Mouse (Mus musculus): ENCODE measurements at regions not wholly inside any gene's neighbourhood (a gene's known extent, or its start where the extent isn't known, plus 50 kb on each side); places are given as distances from the start of the nearest gene placed in this dataset.

DNA sequence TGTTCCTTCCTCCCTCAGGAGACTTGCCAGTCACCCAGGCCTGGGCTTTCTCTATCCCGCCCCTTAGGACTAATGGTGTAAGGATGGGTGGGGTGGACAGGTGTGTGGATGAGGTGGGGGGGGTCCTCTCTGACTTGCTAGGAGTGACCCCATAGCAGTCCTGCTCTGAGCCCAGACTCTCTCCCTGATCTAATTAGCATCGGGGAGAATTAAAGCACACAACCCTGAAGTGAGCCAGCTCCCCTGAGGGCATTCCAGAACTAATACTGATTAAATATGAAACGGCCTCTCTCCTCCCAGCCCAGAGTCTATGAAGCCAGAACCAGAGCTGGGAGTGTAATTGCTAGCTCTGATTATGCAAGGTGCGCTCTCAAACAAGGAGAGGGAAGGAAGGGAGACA, 346.1 kb downstream of the Ptpru start:
- H3K27me3 ChIP-seq (replicated peaks), result no peaks in the 10 kb centered on the region
- no peak overlapping the region for H3K9ac ChIP-seq

GRCm38 (mm10) chr4:131493726-131494125, 344.4 kb downstream of the Ptpru start:
- 61% methylated on average over 4 of the region's 4 CpGs for WGBS (ENCODE audit: insufficient replicate concordance)
- H3K9ac ChIP-seq, result no peak overlapping the region
- H3K36me3 ChIP-seq, result no peaks in the 10 kb centered on the region
- no peak overlapping the region for H3K27ac ChIP-seq
- H3K4me3 ChIP-seq, result no peak overlapping the region
- no peaks in the 10 kb centered on the region for H3K4me1 ChIP-seq
- no peaks in the 10 kb centered on the region for H3K27me3 ChIP-seq (replicated peaks)
- no peaks in the 10 kb centered on the region for H3K9me3 ChIP-seq (replicated peaks)
- no peak for ATAC-seq
- no peak overlapping the region for H3K4me2 ChIP-seq

More for the DNA sequence above, 346.1 kb downstream of the Ptpru start:
- Histone ChIP-seq H3K4me2 (no peak overlapping the region), H3K36me3 (no peaks in the 10 kb centered on the region), H3K9me3 (replicated peaks) (no peaks in the 10 kb centered on the region), H3K27ac (no peak overlapping the region), H3K4me3 (no peak overlapping the region), H3K4me1 (no peaks in the 10 kb centered on the region)
- no peak for ATAC-seq
- WGBS (ENCODE audit: insufficient replicate concordance), result 45% methylated on average over 4 of the region's 4 CpGs

GRCm38 (mm10) chr4:131496900-131497299, 341.2 kb downstream of the Ptpru start:
- Histone ChIP-seq H3K36me3 (no peaks in the 10 kb centered on the region), H3K4me2 (no peak overlapping the region), H3K27me3 (replicated peaks) (no peaks in the 10 kb centered on the region), H3K9me3 (replicated peaks) (no peaks in the 10 kb centered on the region), H3K9ac (no peak overlapping the region), H3K4me1 (no peaks in the 10 kb centered on the region), H3K4me3 (no peak overlapping the region), H3K27ac (no peak overlapping the region)
- no peak for ATAC-seq
- WGBS (ENCODE audit: insufficient replicate concordance), result 49% methylated on average over 5 of the region's 5 CpGs

GRCm38 (mm10) chr4:131500928-131501650, 337.0 kb downstream of the Ptpru start:
- Histone ChIP-seq H3K4me2 (no peak overlapping the region), H3K4me1 (no peaks in the 10 kb centered on the region), H3K9ac (no peak overlapping the region), H3K36me3 (no peaks in the 10 kb centered on the region), H3K27me3 (replicated peaks) (no peaks in the 10 kb centered on the region), H3K4me3 (no peak overlapping the region), H3K27ac (no peak overlapping the region), H3K9me3 (replicated peaks) (no peaks in the 10 kb centered on the region)
- 57% methylated on average over 10 of the region's 10 CpGs for WGBS (ENCODE audit: insufficient replicate concordance)
- ATAC-seq, result no peak

GRCm38 (mm10) chr4:131508154-131508553, 329.9 kb downstream of the Ptpru start:
- H3K4me2 ChIP-seq, result no peak overlapping the region
- no peak overlapping the region for H3K4me3 ChIP-seq
- no peak overlapping the region for H3K9ac ChIP-seq
- WGBS (ENCODE audit: insufficient replicate concordance), result 50% methylated on average over 7 of the region's 7 CpGs
- ATAC-seq, result no peak
- H3K27me3 ChIP-seq (replicated peaks), result no peaks in the 10 kb centered on the region
- no peaks in the 10 kb centered on the region for H3K9me3 ChIP-seq (replicated peaks)
- no peaks in the 10 kb centered on the region for H3K4me1 ChIP-seq
- no peaks in the 10 kb centered on the region for H3K36me3 ChIP-seq
- H3K27ac ChIP-seq, result no peak overlapping the region

DNA sequence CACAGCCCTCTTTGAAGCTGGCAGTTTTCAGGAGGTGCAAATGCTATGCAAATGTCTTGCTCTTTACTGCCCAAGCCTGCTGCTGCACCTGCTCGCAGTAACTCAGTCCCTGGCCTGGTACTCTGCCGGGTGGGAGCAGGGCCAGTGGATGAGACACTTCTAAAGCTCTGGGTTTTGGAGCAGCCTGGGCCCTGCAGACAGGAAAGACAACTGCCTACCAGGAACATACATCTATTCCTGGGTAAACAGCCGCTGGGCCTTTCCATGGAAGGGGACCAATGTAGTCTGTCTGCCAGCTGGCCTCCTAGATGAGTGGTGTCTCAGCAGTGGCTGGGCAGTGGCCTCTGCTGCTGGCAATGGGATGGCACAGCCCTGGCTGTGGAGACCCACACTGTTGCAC, 326.5 kb downstream of the Ptpru start:
- ATAC-seq, result no peak
- no peaks in the 10 kb centered on the region for H3K27me3 ChIP-seq (replicated peaks)
- WGBS (ENCODE audit: insufficient replicate concordance), result 66% methylated on average over 3 of the region's 3 CpGs
- H3K9me3 ChIP-seq (replicated peaks), result no peaks in the 10 kb centered on the region
- no peak overlapping the region for H3K4me2 ChIP-seq
- H3K4me1 ChIP-seq, result no peaks in the 10 kb centered on the region
- no peak overlapping the region for H3K9ac ChIP-seq
- no peaks in the 10 kb centered on the region for H3K36me3 ChIP-seq
- no peak overlapping the region for H3K4me3 ChIP-seq
- H3K27ac ChIP-seq, result no peak overlapping the region

DNA sequence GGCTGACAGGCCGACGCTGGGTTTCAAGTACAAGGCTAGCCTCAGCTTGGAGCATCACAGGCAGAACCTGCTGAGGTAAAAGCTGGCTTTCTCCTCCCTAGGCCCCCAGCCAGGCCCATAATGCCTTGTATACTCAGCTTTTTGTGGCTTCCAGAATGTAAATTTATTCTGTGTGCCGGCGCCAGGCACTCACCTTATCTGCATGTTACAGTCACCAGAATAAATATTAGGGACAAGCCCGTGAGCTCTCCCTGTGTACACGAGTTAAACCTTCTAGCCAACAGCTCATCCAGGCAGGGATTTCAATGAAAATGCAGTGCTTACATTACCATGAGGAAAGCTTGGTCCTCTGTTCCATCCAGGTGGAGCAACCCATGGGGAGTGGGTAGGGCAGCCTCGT, 325.3 kb downstream of the Ptpru start:
- no peak overlapping the region for H3K4me3 ChIP-seq
- no peaks in the 10 kb centered on the region for H3K9me3 ChIP-seq (replicated peaks)
- no peak overlapping the region for H3K9ac ChIP-seq
- no peaks in the 10 kb centered on the region for H3K4me1 ChIP-seq
- WGBS (ENCODE audit: insufficient replicate concordance), result 50% methylated on average over 7 of the region's 7 CpGs
- H3K36me3 ChIP-seq, result no peaks in the 10 kb centered on the region
- H3K4me2 ChIP-seq, result no peak overlapping the region
- ATAC-seq, result no peak
- no peak overlapping the region for H3K27ac ChIP-seq
- H3K27me3 ChIP-seq (replicated peaks), result no peaks in the 10 kb centered on the region

DNA sequence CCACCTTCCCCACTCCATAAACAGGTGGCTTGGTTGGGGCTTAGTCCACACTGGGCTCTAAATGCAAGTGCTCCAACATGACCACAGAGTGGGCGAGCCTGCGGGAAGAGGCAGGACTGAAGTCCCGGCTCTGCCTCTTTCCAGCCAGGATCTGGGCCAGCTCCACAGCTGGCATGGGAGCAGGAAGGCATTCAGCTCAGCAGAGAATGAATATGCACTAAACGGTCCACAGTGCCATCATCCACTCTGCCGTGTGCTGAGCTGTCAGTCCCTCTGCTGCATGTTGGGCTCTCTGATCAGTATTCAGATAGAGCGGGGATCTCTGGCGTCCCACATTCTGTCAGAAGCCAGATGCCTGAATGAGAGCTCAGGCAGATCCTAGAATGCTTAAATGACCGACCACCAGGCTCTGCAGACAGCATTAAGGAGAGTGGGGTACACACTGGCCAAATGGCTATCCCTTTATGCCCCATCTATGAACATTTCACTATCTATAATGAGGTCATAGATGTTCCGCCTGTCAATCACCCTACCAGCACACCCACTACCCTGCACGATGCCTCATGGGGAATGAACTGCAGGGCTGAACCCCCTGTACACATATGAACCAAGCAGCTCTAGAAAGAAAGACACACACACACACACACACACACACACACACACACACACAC, 317.3 kb downstream of the Ptpru start:
- no peak overlapping the region for H3K9ac ChIP-seq
- 63% methylated on average over 10 of the region's 10 CpGs for WGBS (ENCODE audit: insufficient replicate concordance)
- H3K27me3 ChIP-seq (replicated peaks), result no peaks in the 10 kb centered on the region
- ATAC-seq, result no peak
- no peak overlapping the region for H3K4me3 ChIP-seq
- H3K4me2 ChIP-seq, result no peak overlapping the region
- no peaks in the 10 kb centered on the region for H3K9me3 ChIP-seq (replicated peaks)
- no peak overlapping the region for H3K27ac ChIP-seq
- no peaks in the 10 kb centered on the region for H3K4me1 ChIP-seq
- no peaks in the 10 kb centered on the region for H3K36me3 ChIP-seq

DNA sequence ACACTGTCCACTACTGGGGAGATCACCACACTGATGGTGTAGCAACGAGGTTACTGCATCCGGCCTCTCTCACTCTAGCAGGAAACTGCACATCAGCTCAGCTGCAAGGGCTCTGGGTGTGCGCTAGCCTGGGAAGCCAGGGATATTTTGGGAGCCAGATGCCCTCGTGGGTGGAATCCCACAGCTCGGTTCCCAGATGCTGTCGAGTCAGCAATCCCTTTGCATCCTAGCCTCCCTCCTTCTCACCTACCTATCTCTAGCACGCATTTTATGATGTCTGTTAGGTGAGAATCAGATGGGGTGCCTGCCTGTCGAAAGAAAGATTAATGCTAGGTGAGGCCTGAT, 316.8 kb downstream of the Ptpru start:
- H3K9me3 ChIP-seq (replicated peaks), result no peaks in the 10 kb centered on the region
- no peak overlapping the region for H3K4me2 ChIP-seq
- H3K27ac ChIP-seq, result no peak overlapping the region
- no peak overlapping the region for H3K9ac ChIP-seq
- no peaks in the 10 kb centered on the region for H3K27me3 ChIP-seq (replicated peaks)
- no peaks in the 10 kb centered on the region for H3K4me1 ChIP-seq
- no peaks in the 10 kb centered on the region for H3K36me3 ChIP-seq
- WGBS (ENCODE audit: insufficient replicate concordance), result 48% methylated on average over 8 of the region's 8 CpGs
- H3K4me3 ChIP-seq, result no peak overlapping the region
- no peak for ATAC-seq

DNA sequence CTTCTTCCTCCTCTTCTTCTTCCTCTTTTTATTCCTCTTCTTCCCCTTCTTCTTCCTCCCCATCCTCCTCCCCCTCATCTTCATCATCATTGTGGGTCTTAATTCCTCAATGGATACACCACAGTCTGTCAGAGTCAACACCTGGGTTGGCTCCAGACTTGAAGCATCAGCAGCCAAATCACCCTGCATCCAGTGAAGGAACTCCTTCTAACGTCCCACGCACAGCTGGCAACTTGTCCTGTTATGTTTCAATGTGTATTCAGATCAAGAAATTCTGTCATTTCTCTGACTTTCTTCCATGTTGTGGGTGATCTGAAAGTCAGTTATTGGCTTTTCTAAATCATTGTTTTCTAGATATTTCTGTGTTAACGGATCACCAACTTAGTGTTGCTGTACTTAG, 312.9 kb downstream of the Ptpru start:
- H3K36me3 ChIP-seq, result no peaks in the 10 kb centered on the region
- H3K9me3 ChIP-seq (replicated peaks), result no peaks in the 10 kb centered on the region
- no peaks in the 10 kb centered on the region for H3K4me1 ChIP-seq
- H3K4me3 ChIP-seq, result no peak overlapping the region
- no peak overlapping the region for H3K27ac ChIP-seq
- H3K9ac ChIP-seq, result no peak overlapping the region
- ATAC-seq, result no peak
- H3K27me3 ChIP-seq (replicated peaks), result no peaks in the 10 kb centered on the region
- H3K4me2 ChIP-seq, result no peak overlapping the region
- 56% methylated on average over 3 of the region's 3 CpGs for WGBS (ENCODE audit: insufficient replicate concordance)

DNA sequence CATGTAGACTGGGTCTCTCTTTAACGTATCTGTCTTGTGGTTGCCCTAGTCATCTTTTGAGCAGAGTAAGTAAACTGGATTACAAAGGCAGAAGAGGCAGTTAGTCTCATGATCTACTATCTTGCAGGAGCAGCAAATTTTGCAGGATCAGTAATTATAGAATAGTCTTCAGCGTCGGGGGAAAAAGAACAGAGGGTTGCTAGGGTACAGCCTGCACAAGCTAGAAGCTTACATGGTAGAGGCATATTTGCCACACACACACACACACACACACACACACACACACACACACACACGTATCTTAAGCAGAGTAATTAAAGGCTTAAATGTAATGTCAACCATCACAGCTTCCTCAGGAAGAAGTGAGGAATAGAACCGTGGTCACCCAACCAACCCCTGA, 307.6 kb downstream of the Ptpru start:
- ATAC-seq, result no peak
- Histone ChIP-seq H3K27me3 (replicated peaks) (no peaks in the 10 kb centered on the region), H3K36me3 (no peaks in the 10 kb centered on the region), H3K9me3 (replicated peaks) (no peaks in the 10 kb centered on the region), H3K4me1 (no peaks in the 10 kb centered on the region), H3K27ac (no peak overlapping the region), H3K9ac (no peak overlapping the region), H3K4me3 (no peak overlapping the region), H3K4me2 (no peak overlapping the region)
- WGBS (ENCODE audit: insufficient replicate concordance), result 61% methylated on average over 5 of the region's 5 CpGs

- Histone ChIP-seq H3K27ac (no peak overlapping the region), H3K36me3 (no peaks in the 10 kb centered on the region), H3K9ac (no peak overlapping the region), H3K27me3 (replicated peaks) (no peaks in the 10 kb centered on the region), H3K9me3 (replicated peaks) (no peaks in the 10 kb centered on the region), H3K4me1 (no peaks in the 10 kb centered on the region), H3K4me2 (no peak overlapping the region), H3K4me3 (no peak overlapping the region)
- ATAC-seq, result no peak
- 37% methylated on average over 8 of the region's 8 CpGs for WGBS (ENCODE audit: insufficient replicate concordance)
These were observed 307.1 kb downstream of the Ptpru start for GRCm38 (mm10) chr4:131531003-131531402.

DNA sequence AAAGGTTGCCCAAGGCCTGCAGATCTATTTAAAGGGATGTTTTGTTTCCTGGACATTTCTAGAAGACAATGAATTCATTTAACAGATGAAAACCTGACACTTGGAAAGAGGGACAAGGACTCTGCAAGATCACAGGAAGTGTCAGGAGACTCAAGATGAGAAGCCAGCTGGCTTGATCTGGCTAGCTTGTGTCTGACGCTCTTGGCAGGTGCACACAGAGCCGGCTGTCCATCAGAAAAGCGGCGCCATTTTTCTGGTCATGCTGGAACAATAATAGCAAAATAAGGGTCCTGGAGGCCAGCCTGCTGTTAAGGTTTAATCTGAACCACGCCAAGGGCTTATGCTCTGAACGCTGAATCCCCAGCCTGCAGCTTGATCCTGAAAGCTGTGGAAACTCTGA, 303.3 kb downstream of the Ptpru start:
- H3K9ac ChIP-seq, result no peak overlapping the region
- H3K4me1 ChIP-seq, result no peaks in the 10 kb centered on the region
- H3K4me2 ChIP-seq, result no peak overlapping the region
- WGBS (ENCODE audit: insufficient replicate concordance), result 77% methylated on average over 6 of the region's 6 CpGs
- no peaks in the 10 kb centered on the region for H3K36me3 ChIP-seq
- no peaks in the 10 kb centered on the region for H3K9me3 ChIP-seq (replicated peaks)
- no peak overlapping the region for H3K27ac ChIP-seq
- ATAC-seq, result no peak
- no peaks in the 10 kb centered on the region for H3K27me3 ChIP-seq (replicated peaks)
- H3K4me3 ChIP-seq, result no peak overlapping the region
